Mouse (Mus musculus) naive thymus-derived CD4-positive, alpha-beta T cell, adult 2 months (primary cell): ENCODE results near the gene Fam57a.
A peak's percentile ranks its signal among the peaks of the same experiment; 100 is the strongest.

Experiments used
- DNase-seq: peaks from one replicate; pipeline ENCODE4 v3.0.0-alpha.2; 2011; ENCODE audit warnings: low read depth

Gene Fam57a

DNA sequence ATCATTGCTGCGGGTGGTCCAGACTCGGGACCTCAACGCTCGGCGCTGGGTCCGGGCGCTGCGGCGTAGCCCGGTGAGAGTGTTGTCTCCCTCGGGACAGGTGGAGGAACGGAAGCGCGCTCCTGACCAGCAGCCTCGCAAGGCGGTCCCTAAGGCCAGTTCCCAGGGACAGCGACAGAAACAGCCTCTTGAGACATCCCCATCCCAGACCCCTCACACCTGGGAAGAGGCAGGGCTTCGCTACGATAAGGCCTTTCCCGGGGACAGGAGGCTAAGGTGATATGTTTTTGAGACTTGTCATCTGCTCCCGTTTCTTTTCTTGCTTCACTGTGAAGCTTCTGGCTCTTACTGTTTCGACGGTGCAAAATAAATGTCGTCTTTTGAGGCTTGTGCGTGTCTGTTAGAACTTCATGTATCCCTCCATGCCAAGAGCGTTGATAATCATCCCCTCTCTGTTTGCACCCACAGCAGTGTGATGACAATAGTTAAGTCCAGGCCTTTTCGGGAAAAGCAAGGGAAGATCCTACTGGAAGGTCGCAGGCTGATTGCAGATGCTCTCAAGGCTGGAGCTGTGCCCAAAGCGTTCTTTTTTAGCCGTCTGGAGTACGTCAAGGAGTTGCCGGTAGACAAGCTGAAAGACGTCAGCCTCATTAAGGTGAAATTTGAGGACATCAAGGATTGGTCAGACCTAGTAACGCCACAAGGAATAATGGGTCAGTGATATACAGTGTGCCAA, 64.5 kb downstream of the Fam57a start:
- DNase-seq: no peak

DNA sequence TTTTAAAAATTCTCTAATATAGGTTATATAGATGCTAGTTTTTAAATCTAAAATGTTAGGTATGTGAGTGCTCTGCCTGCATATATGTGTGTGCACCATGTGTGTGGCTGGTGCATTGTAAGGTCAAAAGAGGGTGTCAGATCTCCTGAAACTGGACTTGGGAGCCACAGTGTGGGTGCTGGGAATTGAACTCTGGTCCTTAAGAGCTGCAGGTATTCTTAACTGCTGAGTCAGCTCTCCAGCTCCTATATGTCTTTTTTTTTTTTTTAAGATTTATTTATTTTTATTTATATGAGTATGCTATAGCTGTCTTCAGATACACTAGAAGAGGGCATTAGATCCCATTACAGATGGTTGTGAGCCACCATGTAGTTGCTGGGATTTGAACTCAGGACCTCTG, 67.0 kb downstream of the Fam57a start:
- DNase-seq: no peak

DNA sequence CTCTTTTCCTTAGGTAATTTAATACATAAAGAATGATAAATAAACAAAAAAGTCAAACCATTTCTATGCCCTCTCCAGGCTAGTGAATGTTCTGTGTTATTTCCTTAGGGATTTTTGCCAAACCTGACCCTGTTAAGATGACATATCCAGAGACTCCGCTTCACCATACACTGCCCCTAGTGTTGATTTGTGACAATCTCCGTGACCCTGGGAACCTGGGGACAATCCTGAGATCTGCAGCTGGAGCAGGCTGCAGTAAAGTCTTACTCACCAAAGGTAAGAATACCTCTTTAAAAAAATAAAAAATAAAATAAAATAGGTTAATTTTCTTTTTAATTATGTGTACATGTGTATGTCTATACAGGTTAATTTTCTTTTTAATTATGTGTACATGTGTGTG, 67.8 kb downstream of the Fam57a start:
- no peak for DNase-seq

DNA sequence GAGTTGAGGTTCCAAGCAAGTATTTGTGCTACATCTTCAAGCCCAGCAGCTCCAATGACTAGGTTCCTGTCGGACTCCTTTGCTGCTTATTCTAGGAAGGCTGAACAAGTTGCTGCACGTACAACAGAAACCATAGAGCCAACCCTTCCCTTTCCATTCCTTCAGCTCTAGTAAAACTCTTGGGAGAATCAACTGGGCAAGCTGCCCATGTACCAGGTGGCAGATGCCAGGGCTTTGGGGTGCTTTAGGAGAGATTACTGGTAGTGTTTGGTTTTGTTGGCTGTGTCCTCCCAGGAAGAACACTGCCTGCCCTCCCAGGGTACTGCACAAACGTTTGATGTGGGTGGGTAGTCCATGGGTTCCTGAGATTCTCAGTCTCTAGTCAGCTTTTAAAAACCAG, 72.6 kb downstream of the Fam57a start:
- DNase-seq: no peak

DNA sequence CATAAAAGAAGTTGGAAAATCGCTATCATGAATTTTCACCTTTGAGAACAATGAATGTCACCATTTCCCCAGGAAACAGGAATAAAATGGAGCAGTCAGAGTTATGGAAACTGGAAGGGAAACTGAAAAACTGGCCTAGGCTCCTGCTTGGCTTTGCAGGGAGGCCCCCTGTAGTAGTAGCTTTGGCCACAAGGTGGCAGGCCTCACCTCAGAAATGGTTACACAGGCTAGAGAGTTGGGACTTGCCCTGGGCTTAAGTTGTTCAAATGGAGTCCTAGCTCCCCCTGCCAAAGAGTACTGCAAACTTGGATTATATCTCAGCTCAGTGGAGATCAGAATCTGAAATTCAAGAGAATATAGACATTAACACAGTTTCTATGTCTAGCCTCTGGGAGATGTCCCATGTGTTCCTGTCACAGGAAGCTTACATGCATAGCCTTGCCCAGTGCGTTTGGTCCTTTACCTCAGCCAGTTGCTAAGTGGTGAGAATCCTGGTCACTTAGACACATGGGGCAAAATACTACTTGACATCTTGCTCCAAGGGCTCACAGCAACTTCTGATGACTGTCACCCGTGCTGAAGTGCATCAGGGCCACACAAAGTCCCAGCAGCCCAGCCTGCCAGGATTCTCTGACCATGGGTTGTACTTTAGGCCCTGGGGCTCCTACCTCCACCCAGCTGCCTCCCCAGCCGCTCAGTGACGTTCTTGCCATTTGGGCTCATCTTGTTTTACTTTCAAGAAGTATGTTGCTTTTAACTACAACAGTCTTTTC, 73.9 kb downstream of the Fam57a start:
- peak; percentile 89 for DNase-seq

DNA sequence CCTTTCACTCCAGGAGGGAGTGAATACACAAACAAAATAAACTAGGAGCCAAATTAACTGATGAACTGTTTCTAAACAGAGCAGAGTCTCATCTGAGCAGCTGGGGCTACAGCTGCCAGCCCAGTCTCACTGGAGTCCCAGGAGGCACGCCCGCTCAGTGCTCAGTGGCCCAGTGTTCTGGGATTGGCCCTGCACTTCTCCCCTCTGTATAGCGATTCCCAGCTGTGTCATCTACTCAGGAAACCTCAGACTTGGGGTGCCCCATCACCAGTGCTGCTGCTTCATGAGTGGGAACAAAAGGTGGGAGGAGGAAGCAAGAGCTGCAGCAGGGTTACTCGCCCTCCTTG, 74.4 kb downstream of the Fam57a start:
- DNase-seq: no peak

DNA sequence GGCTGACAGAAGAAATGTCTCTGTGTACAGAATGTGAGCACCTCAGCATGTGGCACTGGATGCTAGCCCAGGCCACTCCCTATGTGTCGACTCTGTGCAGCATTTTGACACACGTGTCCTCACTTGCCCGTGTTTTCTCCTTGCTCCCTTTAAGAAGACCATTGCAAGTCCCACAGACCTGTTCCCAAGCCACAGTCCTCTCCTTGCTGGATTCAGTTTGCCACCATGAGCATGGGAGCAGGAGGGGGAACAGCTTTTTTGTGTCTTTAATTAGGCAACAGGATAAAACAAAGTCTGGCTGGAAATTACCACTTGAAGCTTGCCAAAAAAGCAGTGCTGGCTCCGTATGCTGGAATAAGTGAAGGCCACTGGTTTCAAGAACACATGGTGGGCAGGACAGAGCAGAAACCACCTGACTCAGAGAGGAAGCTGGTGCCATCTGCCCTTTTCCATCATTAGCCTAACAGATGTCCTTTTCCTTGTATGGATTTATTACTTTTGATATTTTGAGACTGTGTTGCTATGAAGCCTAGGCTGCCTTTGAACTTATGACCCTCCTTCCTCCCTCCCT, 76.0 kb downstream of the Fam57a start:
- DNase-seq: no peak

DNA sequence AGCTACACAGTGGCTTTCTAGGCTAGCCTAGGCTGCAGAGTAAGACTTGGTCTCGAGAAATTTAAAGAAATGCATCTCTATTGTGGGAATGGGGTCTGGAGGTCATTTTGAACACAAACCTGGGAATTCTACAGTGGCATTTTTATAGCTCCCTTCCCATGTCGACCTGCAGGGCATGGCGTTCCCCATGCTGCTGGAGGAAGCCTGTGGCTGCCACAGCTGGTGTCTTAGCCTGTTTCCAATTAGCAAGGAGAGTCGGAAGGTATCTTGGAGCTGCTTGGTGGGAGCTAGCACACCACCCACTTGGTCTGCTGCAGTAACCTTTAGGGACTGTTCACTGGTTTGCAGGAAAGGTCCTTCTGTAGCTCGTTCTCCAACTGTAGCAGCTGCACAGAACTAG, 76.7 kb downstream of the Fam57a start:
- no peak for DNase-seq

DNA sequence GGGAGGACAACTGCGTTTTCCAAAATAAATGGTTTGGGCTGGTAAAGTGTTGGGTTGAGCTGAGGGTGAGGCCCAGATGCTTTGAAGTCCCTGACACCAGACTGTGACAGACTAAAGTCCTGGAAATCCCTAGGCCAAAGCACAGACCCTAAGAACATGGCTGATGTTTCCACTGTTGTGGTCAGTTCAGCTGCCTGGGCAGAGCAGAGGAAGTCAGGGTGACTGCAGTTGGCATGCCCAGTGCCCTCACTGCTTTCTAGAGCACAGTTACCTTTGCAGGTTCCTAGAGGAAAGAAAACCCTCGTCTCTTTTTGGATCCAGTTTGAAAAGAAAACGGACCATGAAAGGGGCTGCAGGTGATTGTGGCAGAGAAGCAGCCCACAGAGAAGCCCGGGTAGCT, 77.9 kb downstream of the Fam57a start:
- DNase-seq: no peak

DNA sequence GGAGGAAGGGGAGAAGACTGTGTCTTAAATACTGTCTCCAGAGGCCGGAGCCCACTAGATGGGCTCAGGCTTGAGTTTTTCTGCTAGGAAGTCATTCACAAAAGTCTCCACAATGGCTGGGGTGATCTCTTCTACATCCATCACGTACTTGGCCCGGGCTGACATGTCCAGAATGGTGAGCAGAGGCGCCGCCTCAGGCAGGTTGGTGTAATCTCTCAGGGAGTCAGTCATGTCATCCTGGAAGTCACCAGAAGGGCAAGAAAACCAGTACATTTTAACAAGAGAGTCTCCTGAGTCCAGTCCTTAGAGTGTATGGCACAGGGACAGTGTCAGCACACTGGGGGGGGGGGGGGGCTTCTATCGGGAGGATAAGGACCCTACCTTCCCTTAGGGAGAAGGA, 79.0 kb downstream of the Fam57a start:
- no peak for DNase-seq

DNA sequence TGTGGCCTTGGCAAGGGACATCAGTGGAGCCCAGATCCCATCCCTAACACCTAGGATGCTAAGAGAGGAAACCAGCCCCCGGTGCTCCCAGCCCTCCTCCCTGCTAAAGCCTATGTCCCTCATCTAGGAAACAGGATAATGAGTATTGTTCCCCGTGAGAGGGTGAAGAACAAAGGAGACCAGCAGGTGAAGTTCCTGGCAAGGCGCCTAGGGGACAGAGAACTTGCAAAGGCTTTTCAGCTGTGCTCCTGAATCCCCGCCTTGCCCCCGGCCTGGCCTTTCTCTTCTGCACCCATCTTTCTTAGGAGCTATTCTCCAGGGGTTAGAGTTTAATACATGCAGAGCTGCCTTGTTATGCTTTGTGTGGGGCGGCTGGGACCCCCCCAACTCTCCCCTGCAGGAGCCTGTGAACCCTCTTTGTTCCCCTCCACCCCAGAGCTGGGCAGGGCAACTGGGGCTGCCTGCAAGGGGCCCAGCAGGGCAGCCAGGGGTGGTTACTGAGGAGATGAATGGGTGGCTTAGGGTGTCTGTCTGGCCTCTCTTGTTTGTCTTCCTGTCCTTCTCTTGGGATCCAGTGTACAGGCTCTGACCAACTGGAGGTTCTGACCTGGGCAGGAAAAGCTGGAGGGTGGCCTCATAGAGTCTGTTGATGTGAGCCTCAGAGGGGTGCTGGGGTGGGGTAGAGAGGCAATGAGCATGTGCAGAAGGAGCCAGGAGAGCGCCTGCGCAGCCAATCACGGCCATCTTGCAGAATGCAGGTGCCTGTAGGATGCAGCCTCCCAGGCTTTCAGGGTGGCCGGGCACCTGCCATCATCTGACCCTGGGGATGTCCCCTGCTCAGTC, 81.0 kb downstream of the Fam57a start:
- no peak for DNase-seq

DNA sequence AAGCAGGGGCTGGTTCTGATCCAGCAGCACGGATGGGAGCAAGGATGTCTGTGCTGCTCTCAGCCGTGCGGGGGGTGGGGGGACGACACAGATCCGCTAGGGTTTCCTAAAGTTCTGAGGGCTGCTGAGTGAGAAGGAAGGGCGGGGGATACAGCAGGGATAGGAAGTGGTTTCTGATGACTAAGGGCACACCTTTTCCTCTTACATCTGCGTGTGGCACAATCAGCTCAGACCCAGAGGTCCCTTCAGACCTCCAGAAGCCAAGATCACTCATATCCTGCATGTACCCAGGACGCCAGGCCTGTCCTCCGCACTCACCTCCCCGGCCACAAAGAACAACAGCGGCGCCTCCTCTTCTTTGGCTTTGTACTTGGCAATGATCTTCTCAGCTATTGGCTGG, 81.8 kb downstream of the Fam57a start:
- peak; percentile 62 for DNase-seq

DNA sequence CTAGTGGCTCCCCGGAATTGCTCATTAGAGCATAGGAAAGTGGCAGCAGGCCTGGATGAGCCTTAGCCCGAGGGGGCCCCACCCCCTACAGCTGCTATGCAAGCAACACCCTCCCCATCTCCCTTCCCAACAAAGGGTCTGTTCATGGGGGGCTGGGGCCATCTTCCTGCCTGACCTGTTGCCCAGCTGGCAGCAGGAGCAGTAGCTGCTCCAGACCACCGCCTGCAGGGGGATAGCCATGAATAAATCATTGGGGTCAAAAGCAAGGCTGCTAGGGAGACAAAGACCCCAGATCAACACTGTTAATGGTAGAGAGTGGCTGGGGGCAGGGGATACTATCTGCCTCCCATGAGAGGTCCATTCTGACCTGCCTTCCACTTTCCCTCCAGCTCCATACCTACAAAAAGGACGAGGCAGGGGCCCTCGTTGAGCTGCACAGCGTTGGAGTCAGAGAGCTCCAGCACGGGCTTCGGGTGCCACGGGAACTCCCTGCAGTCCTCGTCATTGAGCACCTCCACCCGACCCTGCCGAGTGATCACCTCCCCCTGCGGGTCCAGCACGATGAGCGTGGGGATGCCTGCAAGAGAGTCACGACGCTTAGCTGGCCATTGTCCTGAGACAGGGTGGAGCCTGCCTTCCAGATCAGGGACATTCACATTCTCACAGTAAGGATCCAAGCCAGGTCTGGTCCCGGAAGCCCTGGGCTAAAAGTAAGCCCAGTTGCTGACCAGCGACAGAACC, 83.3 kb downstream of the Fam57a start:
- DNase-seq: no peak
